Mouse (Mus musculus) embryonic facial prominence, embryonic 10.5 days (tissue): ENCODE measurements around the gene Zfhx3. TPM values are rescaled to one million over a fixed set of nuclear protein-coding genes. Genes with fewer than 3 reads are reported as not detected.

Experiments
- DNase-seq: peaks from one replicate; pipeline ENCODE4 v3.0.0-alpha.2; 2017; ENCODE audit warnings: low spot score
- H3K27ac ChIP-seq: fragments of 300-500 bp; sonication (generic); replicated peaks from 2 replicates; pipeline ENCODE4 v1.5.1; 2016; ENCODE audit warnings: mild to moderate bottlenecking
- H3K27me3 ChIP-seq: fragments of 300-500 bp; sonication (generic); replicated peaks from 2 replicates; pipeline ENCODE4 v1.6.1; 2016; ENCODE audit warnings: low read depth, mild to moderate bottlenecking; ENCODE audit not compliant: poor library complexity, severe bottlenecking
- H3K36me3 ChIP-seq: fragments of 300-500 bp; sonication (generic); replicated peaks from 2 replicates; pipeline ENCODE4 v1.6.1; 2016; ENCODE audit warnings: mild to moderate bottlenecking, moderate library complexity
- H3K4me1 ChIP-seq: fragments of 300-500 bp; sonication (generic); 2 replicates; pipeline ENCODE4 v1.6.1; 2016
- H3K4me3 ChIP-seq: fragments of 300-500 bp; sonication (generic); 2 replicates; pipeline ENCODE4 v1.5.1; 2016; ENCODE audit warnings: mild to moderate bottlenecking, moderate library complexity
- H3K9me3 ChIP-seq: fragments of 300-500 bp; sonication (generic); 2 replicates; pipeline ENCODE4 v1.6.1; 2016; ENCODE audit warnings: mild to moderate bottlenecking
- WGBS: fragments of 180-500 bp; shearing (Covaris S2); methylation state at CpG from one replicate; pipeline ENCODE4 v1.1.7; 2016; 5-methylcytosine and 5-hydroxymethylcytosine counted together
- polyA plus RNA-seq: library from polyadenylated mRNA; unstranded; fragments of >200 nt; fragmentation: Nextera tagmentation; extraction: Ambion mirVana; gene quantifications from 2 replicates; pipeline ENCODE4 v1.2.1, GENCODE M21; 2016

Gene Zfhx3
- polyA plus RNA-seq, 1 experiment from 2014 or later = 18.8 TPM

GRCm38 (mm10) chr8:108024331-108024730 is 81.9 kb downstream of the Zfhx3 start:
- H3K9me3 ChIP-seq = no peaks in the 10 kb centered on the region
- peak overlapping the region; percentile 76 for H3K27ac ChIP-seq
- H3K27me3 ChIP-seq = no peaks in the 10 kb centered on the region
- peaks cover 85% of the 10 kb centered on the region for H3K4me1 ChIP-seq
- DNase-seq = peak; percentile 62
- H3K4me3 ChIP-seq = no peak overlapping the region
- 31% methylated on average over 4 of the region's 4 CpGs for WGBS
- no peaks in the 10 kb centered on the region for H3K36me3 ChIP-seq

- Histone ChIP-seq H3K27me3 (no peaks in the 10 kb centered on the region), H3K4me1 (peaks cover 85% of the 10 kb centered on the region), H3K27ac (0 out of 2 replicates have a peak overlapping the region, but pooled peaks have one; percentile 76), H3K9me3 (no peaks in the 10 kb centered on the region), H3K4me3 (no peak overlapping the region), H3K36me3 (no peaks in the 10 kb centered on the region)
- WGBS = 63% methylated on average over 2 of the region's 2 CpGs
- DNase-seq = no peak
These were observed 82.8 kb downstream of the Zfhx3 start for GRCm38 (mm10) chr8:108025249-108025648.

- H3K4me1 ChIP-seq = peaks cover 78% of the 10 kb centered on the region
- WGBS = 31% methylated on average over 11 of the region's 11 CpGs
- H3K36me3 ChIP-seq = no peaks in the 10 kb centered on the region
- H3K27me3 ChIP-seq = 0 out of 2 replicates have a peak, but pooled peaks cover 1% of the 10 kb centered on the region
- H3K27ac ChIP-seq = peak overlapping the region; percentile 86
- no peaks in the 10 kb centered on the region for H3K9me3 ChIP-seq
- DNase-seq = peak; percentile 50
- peak overlapping the region; percentile 32; the same call in 1 of the 2 replicates for H3K4me3 ChIP-seq
These were observed 84.4 kb downstream of the Zfhx3 start for GRCm38 (mm10) chr8:108026557-108027440.

- Histone ChIP-seq H3K4me3 (peak overlapping the region; percentile 32; the same call in 1 of the 2 replicates), H3K36me3 (no peaks in the 10 kb centered on the region), H3K27me3 (0 out of 2 replicates have a peak, but pooled peaks cover 2% of the 10 kb centered on the region), H3K9me3 (no peaks in the 10 kb centered on the region), H3K27ac (peak overlapping the region; percentile 86), H3K4me1 (peaks cover 70% of the 10 kb centered on the region)
- 27% methylated on average over 20 of the region's 20 CpGs for WGBS
- DNase-seq = peak; percentile 92
These were observed 85.1 kb downstream of the Zfhx3 start for GRCm38 (mm10) chr8:108027561-108028025.

GRCm38 (mm10) chr8:108028440-108028839 is 86.0 kb downstream of the Zfhx3 start:
- WGBS = 40% methylated on average over 8 of the region's 8 CpGs
- H3K36me3 ChIP-seq = no peaks in the 10 kb centered on the region
- peak overlapping the region; percentile 86 for H3K27ac ChIP-seq
- no peaks in the 10 kb centered on the region for H3K9me3 ChIP-seq
- H3K4me3 ChIP-seq = peak overlapping the region; percentile 35
- 0 out of 2 replicates have a peak, but pooled peaks cover 2% of the 10 kb centered on the region for H3K27me3 ChIP-seq
- DNase-seq = peak; percentile 30
- peaks cover 61% of the 10 kb centered on the region for H3K4me1 ChIP-seq

GRCm38 (mm10) chr8:108031159-108031558 is 88.7 kb downstream of the Zfhx3 start:
- Histone ChIP-seq H3K9me3 (no peaks in the 10 kb centered on the region), H3K36me3 (no peaks in the 10 kb centered on the region), H3K27me3 (0 out of 2 replicates have a peak, but pooled peaks cover 2% of the 10 kb centered on the region), H3K4me1 (peaks cover 58% of the 10 kb centered on the region), H3K27ac (no peak overlapping the region), H3K4me3 (no peak overlapping the region)
- WGBS = 94% methylated on average over 3 of the region's 3 CpGs
- no peak for DNase-seq

- 75% methylated on average over 3 of the region's 3 CpGs for WGBS
- H3K4me1 ChIP-seq = peaks cover 29% of the 10 kb centered on the region
- H3K27ac ChIP-seq = peak overlapping the region; percentile 72
- DNase-seq = no peak
- H3K4me3 ChIP-seq = no peak overlapping the region
- peaks cover 2% of the 10 kb centered on the region; the same call in 1 of the 2 replicates for H3K9me3 ChIP-seq
- H3K27me3 ChIP-seq = 0 out of 2 replicates have a peak, but pooled peaks cover 2% of the 10 kb centered on the region
- no peaks in the 10 kb centered on the region for H3K36me3 ChIP-seq
These were observed 91.6 kb downstream of the Zfhx3 start for GRCm38 (mm10) chr8:108034070-108034469.

- Histone ChIP-seq H3K4me1 (peaks cover 22% of the 10 kb centered on the region), H3K4me3 (no peak overlapping the region), H3K9me3 (peaks cover 2% of the 10 kb centered on the region; the same call in 1 of the 2 replicates), H3K27ac (peak overlapping the region; percentile 72), H3K27me3 (0 out of 2 replicates have a peak, but pooled peaks cover 2% of the 10 kb centered on the region), H3K36me3 (no peaks in the 10 kb centered on the region)
- 54% methylated on average over 6 of the region's 6 CpGs for WGBS
- DNase-seq = no peak
These were observed 92.3 kb downstream of the Zfhx3 start for GRCm38 (mm10) chr8:108034726-108035125.

- Histone ChIP-seq H3K4me3 (no peak overlapping the region), H3K27ac (no peak overlapping the region), H3K4me1 (peaks cover 5% of the 10 kb centered on the region; the same call in 1 of the 2 replicates), H3K27me3 (no peaks in the 10 kb centered on the region), H3K36me3 (no peaks in the 10 kb centered on the region), H3K9me3 (no peaks in the 10 kb centered on the region)
- 87% methylated on average over 4 of the region's 4 CpGs for WGBS
- DNase-seq = no peak
These were observed 101.2 kb downstream of the Zfhx3 start for GRCm38 (mm10) chr8:108043618-108044017.

- H3K4me1 ChIP-seq = peaks cover 5% of the 10 kb centered on the region; the same call in 1 of the 2 replicates
- DNase-seq = no peak
These were observed 101.7 kb downstream of the Zfhx3 start for GRCm38 (mm10) chr8:108044185-108044584.

GRCm38 (mm10) chr8:108056241-108056640 is 113.8 kb downstream of the Zfhx3 start:
- no peaks in the 10 kb centered on the region for H3K36me3 ChIP-seq
- no peak overlapping the region for H3K27ac ChIP-seq
- WGBS = 74% methylated on average over 5 of the region's 5 CpGs
- H3K27me3 ChIP-seq = no peaks in the 10 kb centered on the region
- no peak for DNase-seq
- no peak overlapping the region for H3K4me3 ChIP-seq
- peaks cover 6% of the 10 kb centered on the region; the same call in 1 of the 2 replicates for H3K9me3 ChIP-seq
- peaks cover 11% of the 10 kb centered on the region for H3K4me1 ChIP-seq

More at GRCm38 (mm10) chr8:108044185-108044584, 101.7 kb downstream of the Zfhx3 start:
- no peak overlapping the region for H3K27ac ChIP-seq
- no peaks in the 10 kb centered on the region for H3K36me3 ChIP-seq
- no peaks in the 10 kb centered on the region for H3K27me3 ChIP-seq
- H3K9me3 ChIP-seq = no peaks in the 10 kb centered on the region
- no peak overlapping the region for H3K4me3 ChIP-seq
- WGBS = 81% methylated on average over 3 of the region's 3 CpGs

- Histone ChIP-seq H3K9me3 (peaks cover 6% of the 10 kb centered on the region; the same call in 1 of the 2 replicates), H3K4me3 (no peak overlapping the region), H3K27me3 (no peaks in the 10 kb centered on the region), H3K36me3 (no peaks in the 10 kb centered on the region), H3K27ac (no peak overlapping the region), H3K4me1 (peaks cover 14% of the 10 kb centered on the region)
- 65% methylated on average over 12 of the region's 12 CpGs for WGBS
- peak; percentile 24 for DNase-seq
These were observed 119.5 kb downstream of the Zfhx3 start for GRCm38 (mm10) chr8:108061972-108062371.
